Mouse (Mus musculus) layer of hippocampus, postnatal 36 days (tissue): ENCODE data around the gene Hist1h1a. TPM values are rescaled to one million over a fixed set of nuclear protein-coding genes. Genes with fewer than 3 reads are reported as not detected.
"Not testable (repeated sequence)": the region's sequence is repeated elsewhere in the genome, so short reads cannot be mapped to it uniquely, and the experiment has no call there.

ENCODE experiments used
- DNase-seq, 2 experiments: peaks; one replicate each; pipeline ENCODE4 v3.0.0; 2022
- total RNA-seq, 2 experiments: library from RNA; stranded (reverse); gene quantifications; 2 replicates each; pipeline ENCODE4 v1.2.3; 2021

Gene Hist1h1a
- total RNA-seq, 2 experiments from 2014 or later, result 17.0 to 19.5 TPM

GRCm38 (mm10) chr13:23760240-23760971 is 3.1 kb upstream of the Hist1h1a start:
- DNase-seq, result no peak

- peak; percentile 98 for DNase-seq
Observed at GRCm38 (mm10) chr13:23760972-23761864, 2.2 kb upstream of the Hist1h1a start, which contains the start of gene Hist1h4a. Gene Hist1h4a (minus strand): TSS chr13:23761230.

GRCm38 (mm10) chr13:23761871-23762821 is 1.3 kb upstream of the Hist1h1a start, which contains the start of gene Hist1h3a:
Gene Hist1h3a (minus strand): TSS chr13:23762386.
- peak; percentile 53 to 58 for DNase-seq

- no peak for DNase-seq
Observed at GRCm38 (mm10) chr13:23763242-23763585, 252 bp upstream of the Hist1h1a start.

- no peak for DNase-seq
Observed at GRCm38 (mm10) chr13:23764324-23765171, 1.1 kb downstream of the Hist1h1a start.

- no peak for DNase-seq
Observed at GRCm38 (mm10) chr13:23765172-23765513, 1.7 kb downstream of the Hist1h1a start.

- DNase-seq, result no peak
Observed at GRCm38 (mm10) chr13:23766772-23767171, 3.3 kb downstream of the Hist1h1a start.

- no peak for DNase-seq
Observed at GRCm38 (mm10) chr13:23768834-23769397, 5.5 kb downstream of the Hist1h1a start.

- DNase-seq, result not testable (repeated sequence)
Observed at GRCm38 (mm10) chr13:23769613-23770012, 6.1 kb downstream of the Hist1h1a start, which contains the start of gene Trim38. Gene Trim38 (plus strand): TSS chr13:23769913.

GRCm38 (mm10) chr13:23772561-23773313 is 9.3 kb downstream of the Hist1h1a start:
- peak; percentile 18 for DNase-seq

GRCm38 (mm10) chr13:23778339-23778738 is 14.9 kb downstream of the Hist1h1a start:
- DNase-seq, result no peak

GRCm38 (mm10) chr13:23779025-23779424 is 15.6 kb downstream of the Hist1h1a start:
- no peak for DNase-seq

- peak in 1 of 2 experiments; percentile 37 for DNase-seq
Observed at GRCm38 (mm10) chr13:23792520-23792919, 29.1 kb downstream of the Hist1h1a start.

GRCm38 (mm10) chr13:23799405-23799804 is 35.9 kb downstream of the Hist1h1a start:
- no peak for DNase-seq

- DNase-seq, result no peak
Observed at GRCm38 (mm10) chr13:23804532-23804931, 41.1 kb downstream of the Hist1h1a start.

- no peak for DNase-seq
Observed at GRCm38 (mm10) chr13:23806422-23807052, 43.1 kb downstream of the Hist1h1a start, which contains the start of gene Slc17a2. Gene Slc17a2 (plus strand): TSS chr13:23806993.
